Mouse (Mus musculus) heart, adult 10 weeks (tissue): Measurements from ENCODE around the gene Olfr1328. TPM values are rescaled to one million over a fixed set of nuclear protein-coding genes. Genes with fewer than 3 reads are reported as not detected.

Experiments
- polyA plus RNA-seq: library from polyadenylated mRNA; stranded (reverse); fragments of 350-450 nt; fragmentation: Illumina TruSeq; extraction: RNeasy Lipid Tissue Mini Kit (QIAGEN cat#74804); gene quantifications from one replicate; pipeline ENCODE4 v1.2.3, GENCODE M21; 2014; ENCODE audit warnings: low read depth, low replicate concordance

Gene Olfr1328
- not detected for polyA plus RNA-seq

GRCm38 (mm10) chr4:118938512-118938911 lies at the start of gene Olfr1328:
Gene Olfr1328, minus strand, starts transcription at chr4:118938612.

DNA sequence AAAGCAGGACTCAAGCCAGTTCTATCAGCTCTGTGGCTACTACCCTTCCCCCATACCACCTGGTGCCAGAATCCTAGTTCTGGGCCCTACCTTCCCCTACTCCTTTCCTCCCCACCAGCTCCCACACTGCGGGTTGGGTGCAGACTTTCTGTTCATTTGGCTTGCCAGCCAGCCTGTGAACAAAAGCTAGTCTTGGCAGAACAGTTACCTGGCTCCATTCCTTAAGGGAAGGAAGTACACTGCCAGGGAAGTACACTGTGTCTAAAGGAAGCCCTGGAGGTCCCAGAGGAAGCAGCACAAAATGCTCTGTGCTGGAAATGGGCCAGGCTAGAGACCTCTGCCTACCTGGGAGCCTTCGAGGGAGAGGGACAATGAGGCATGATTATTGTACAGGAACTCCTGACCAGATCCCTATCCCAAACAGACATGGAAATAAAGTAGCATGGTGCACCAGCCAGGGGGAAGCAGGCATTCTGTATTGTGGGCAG lies 22.8 kb upstream of the Olfr1328 start, which contains the start of gene Lao1:
Gene Lao1, plus strand, starts transcription at position 438 of the 488 bp plus-strand sequence.

GRCm38 (mm10) chr4:118917365-118917764 lies 21.0 kb downstream of the Olfr1328 start, which contains the start of gene Olfr1329:
Gene Olfr1329, minus strand, starts transcription at chr4:118917465.

GRCm38 (mm10) chr4:118888297-118888696 lies 50.1 kb downstream of the Olfr1328 start, which contains the start of gene Olfr1330:
Gene Olfr1330, plus strand, starts transcription at chr4:118888597.

Other genes with a start within 250 kb of the Olfr1328 start
- gene Olfr1342, start 245.9 kb downstream of the Olfr1328 start, polyA plus RNA-seq: not detected
- not detected for gene Olfr1341, start 235.1 kb downstream of the Olfr1328 start, polyA plus RNA-seq
- gene Olfr1340, start 218.5 kb downstream of the Olfr1328 start, polyA plus RNA-seq: not detected
- gene Olfr1339, start 206.4 kb downstream of the Olfr1328 start, polyA plus RNA-seq: not detected
- not detected for gene Olfr1338, start 179.9 kb downstream of the Olfr1328 start, polyA plus RNA-seq
- gene Olfr1337, start 156.0 kb downstream of the Olfr1328 start, polyA plus RNA-seq: not detected
- not detected for gene Olfr1335, start 128.7 kb downstream of the Olfr1328 start, polyA plus RNA-seq
- gene Olfr1333, start 102.3 kb downstream of the Olfr1328 start, polyA plus RNA-seq: not detected
- not detected for gene Olfr1331, start 74.0 kb downstream of the Olfr1328 start, polyA plus RNA-seq
- gene Olfr1330, start 50.0 kb downstream of the Olfr1328 start, polyA plus RNA-seq: not detected
- not detected for gene Olfr1329, start 21.1 kb downstream of the Olfr1328 start, polyA plus RNA-seq
- gene Lao1, start 23.0 kb upstream of the Olfr1328 start, polyA plus RNA-seq: not detected
- gene Slc2a1, start 170.1 kb upstream of the Olfr1328 start, polyA plus RNA-seq: 14.9 TPM
- gene Zfp691, start 235.6 kb upstream of the Olfr1328 start, polyA plus RNA-seq: 16.1 TPM